Mouse (Mus musculus): Measurements from ENCODE around the gene Sec31b. TPM values are rescaled to one million over a fixed set of nuclear protein-coding genes. Genes with fewer than 3 reads are reported as not detected.

The Sec31b gene
- polyA plus RNA-seq, 1 experiment from 2014 or later, result 1.0 TPM

DNA sequence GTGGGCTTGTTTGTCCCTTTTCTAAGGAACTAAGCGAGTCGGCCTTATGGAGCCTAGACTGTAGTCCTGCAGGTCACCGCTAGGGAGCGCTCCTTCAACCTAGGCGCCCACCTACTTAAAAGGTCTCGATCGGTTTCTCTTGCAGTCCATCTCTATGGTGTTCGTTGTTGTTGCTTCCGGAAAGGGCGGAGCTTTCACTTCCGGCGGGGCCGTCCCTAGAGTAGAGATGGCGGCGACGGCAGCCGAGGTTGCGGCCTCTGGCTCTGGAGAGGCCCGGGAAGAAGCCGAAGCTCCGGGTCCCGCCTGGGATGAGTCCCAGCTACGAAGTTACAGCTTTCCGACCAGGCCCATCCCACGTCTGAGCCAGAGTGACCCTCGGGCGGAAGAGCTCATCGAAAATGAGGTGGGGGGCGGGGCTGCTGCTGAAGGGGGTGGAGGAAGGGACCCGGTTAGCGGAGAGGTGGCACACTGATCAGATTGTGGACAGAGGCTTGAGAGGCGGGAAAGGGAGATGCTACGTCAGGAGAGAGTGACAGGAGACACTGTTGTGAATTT, 17.1 kb upstream of the Sec31b start, which contains the start of gene Hif1an:
Hif1an (plus strand) TSS at position 199 of the 555 bp plus-strand sequence.
- DNase-seq (ENCODE audit: low spot score) (peak; percentile 99), ATAC-seq (replicated peaks; ENCODE audit: low FRiP score, low read depth) (peak; percentile 94)
- H3K27me3 ChIP-seq (ENCODE audit: insufficient read depth, low read length), result no peaks in the 10 kb centered on the region
- no peaks in the 10 kb centered on the region for H3K9me3 ChIP-seq (replicated peaks; ENCODE audit: low read length)
- peak within 1 kb of the TSS; percentile 79 for H3K4me3 ChIP-seq (replicated peaks; ENCODE audit: low read depth, low read length)
- peaks cover 31% of the 10 kb centered on the region; the same call in 1 of the 2 replicates for H3K36me3 ChIP-seq (ENCODE audit: insufficient read depth, low read length)
- peak within 1 kb of the TSS; percentile 74; the same call in 1 of the 2 replicates for H3K27ac ChIP-seq
- H3K4me1 ChIP-seq (replicated peaks; ENCODE audit: insufficient read depth, low read length), result peaks cover 10% of the 10 kb centered on the region; the same call in 1 of the 2 replicates
- H3K4me2 ChIP-seq (ENCODE audit: low read length), result peak within 1 kb of the TSS; percentile 77
- WGBS, result under 1% methylated on average over 33 of the region's 33 CpGs
- peak within 1 kb of the TSS; percentile 82 for H3K9ac ChIP-seq (ENCODE audit: low read depth, low read length)
- TF ChIP-seq CTCF (IDR thresholded peaks at IDR 0.05; ENCODE audit: low read depth), result peak; percentile 97

DNA sequence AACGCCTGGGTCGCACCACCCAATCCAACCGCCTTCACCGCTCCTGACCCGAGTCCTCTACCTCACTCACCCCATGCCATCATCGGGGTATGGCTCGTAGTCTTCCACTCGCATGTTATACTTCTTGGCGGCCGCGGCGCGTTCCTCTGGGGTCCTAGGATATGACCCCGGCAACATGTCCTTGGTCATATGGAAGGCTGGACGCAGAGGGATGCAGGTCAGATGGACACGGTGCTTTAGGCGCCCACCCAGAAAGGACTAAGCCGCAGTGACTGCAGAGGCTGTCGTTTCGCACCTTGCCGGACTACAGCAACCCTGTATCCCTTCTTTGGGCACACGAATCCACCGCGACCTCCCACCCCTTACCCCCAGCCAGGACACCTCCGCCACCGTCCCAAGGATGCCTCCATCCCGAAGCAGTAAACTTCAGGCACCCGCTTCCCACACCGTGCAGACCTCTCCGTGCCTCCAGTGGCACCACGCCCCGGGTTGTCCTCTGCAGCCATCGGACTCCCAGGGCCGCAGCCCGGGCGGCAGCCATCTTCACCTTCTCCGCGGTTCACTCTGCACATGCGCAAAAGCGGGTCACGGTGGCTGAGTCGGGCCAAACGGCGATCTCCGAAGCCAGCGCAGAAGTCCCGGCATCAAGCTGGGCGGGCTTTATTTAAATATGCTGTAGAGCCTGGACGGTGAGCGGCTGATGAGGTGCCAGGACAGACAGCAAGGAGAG, 9.4 kb upstream of the Sec31b start, which contains the start of gene Ndufb8:
Ndufb8 (minus strand) TSS at position 580 of the 730 bp plus-strand sequence.
- TF ChIP-seq CTCF (IDR thresholded peaks at IDR 0.05; ENCODE audit: low read depth), result no peak

DNA sequence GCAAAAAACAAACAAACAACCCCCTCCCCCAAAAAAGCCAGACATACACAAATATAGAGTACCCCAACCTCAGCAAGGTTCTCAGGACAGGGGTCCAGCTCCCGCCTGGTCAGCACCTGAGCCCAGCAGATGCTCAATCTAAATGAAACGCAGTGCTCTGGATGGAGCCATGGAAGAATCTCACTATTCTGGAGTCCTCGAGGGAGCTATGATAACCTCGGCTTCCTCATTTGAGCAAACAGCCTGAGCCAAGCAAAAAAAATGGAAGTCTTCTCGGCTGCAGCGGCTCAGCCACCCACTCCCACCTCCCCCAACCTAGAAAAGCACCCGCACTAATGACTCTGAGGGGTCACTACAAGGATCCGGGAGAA, 8.8 kb upstream of the Sec31b start:
- DNase-seq (ENCODE audit: low spot score), result no peak
- 4% methylated on average over 8 of the region's 8 CpGs for WGBS

More for the DNA sequence above, 9.4 kb upstream of the Sec31b start, which contains the start of gene Ndufb8:
- H3K9me3 ChIP-seq (replicated peaks; ENCODE audit: low read length), result no peaks in the 10 kb centered on the region
- H3K4me3 ChIP-seq (replicated peaks; ENCODE audit: low read depth, low read length), result peak within 1 kb of the TSS; percentile 71
- DNase-seq (ENCODE audit: low spot score) (peak; percentile 94), ATAC-seq (replicated peaks; ENCODE audit: low FRiP score, low read depth) (peak; percentile 81)
- H3K4me2 ChIP-seq (ENCODE audit: low read length), result peak within 1 kb of the TSS; percentile 84
- no peaks in the 10 kb centered on the region for H3K27me3 ChIP-seq (ENCODE audit: insufficient read depth, low read length)
- under 1% methylated on average over 50 of the region's 50 CpGs for WGBS
- H3K9ac ChIP-seq (ENCODE audit: low read depth, low read length), result peak within 1 kb of the TSS; percentile 84
- H3K36me3 ChIP-seq (ENCODE audit: insufficient read depth, low read length), result peaks cover 22% of the 10 kb centered on the region
- H3K27ac ChIP-seq, result peak within 1 kb of the TSS; percentile 52
- H3K4me1 ChIP-seq (replicated peaks; ENCODE audit: insufficient read depth, low read length), result no peaks in the 10 kb centered on the region; the same call in 1 of the 2 replicates

DNA sequence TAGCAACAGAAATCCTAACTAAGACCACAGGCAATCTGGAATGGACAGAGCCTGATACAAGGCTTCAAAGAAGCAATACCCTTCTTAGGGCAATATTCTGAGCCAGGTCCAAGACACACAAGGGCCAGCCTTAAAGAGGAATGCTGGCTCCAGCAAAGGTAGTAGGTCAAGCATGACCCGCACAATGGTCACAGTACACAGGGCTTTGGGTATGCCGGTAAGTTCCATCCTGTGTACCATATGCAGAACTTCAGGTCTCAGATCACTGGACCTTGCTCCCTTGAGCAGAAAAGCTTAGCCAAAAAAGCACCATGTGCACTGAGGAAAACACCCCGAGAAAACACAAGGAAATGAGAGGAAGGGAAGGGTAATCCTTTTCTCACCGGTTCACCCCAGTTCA, 7.6 kb upstream of the Sec31b start:
- WGBS, result 71% methylated on average over 4 of the region's 4 CpGs

More for the DNA sequence above, 8.8 kb upstream of the Sec31b start:
- H3K27me3 ChIP-seq (ENCODE audit: insufficient read depth, low read length), result no peaks in the 10 kb centered on the region
- peaks cover 28% of the 10 kb centered on the region for H3K36me3 ChIP-seq (ENCODE audit: insufficient read depth, low read length)
- peak overlapping the region; percentile 84 for H3K9ac ChIP-seq (ENCODE audit: low read depth, low read length)
- no peak for TF ChIP-seq CTCF (IDR thresholded peaks at IDR 0.05; ENCODE audit: low read depth)
- H3K4me2 ChIP-seq (ENCODE audit: low read length), result peak overlapping the region; percentile 84
- no peaks in the 10 kb centered on the region for H3K9me3 ChIP-seq (replicated peaks; ENCODE audit: low read length)
- peak overlapping the region; percentile 52 for H3K27ac ChIP-seq
- peak overlapping the region; percentile 71 for H3K4me3 ChIP-seq (replicated peaks; ENCODE audit: low read depth, low read length)
- no peaks in the 10 kb centered on the region; the same call in 1 of the 2 replicates for H3K4me1 ChIP-seq (replicated peaks; ENCODE audit: insufficient read depth, low read length)
- ATAC-seq (replicated peaks; ENCODE audit: low FRiP score, low read depth), result no peak

DNA sequence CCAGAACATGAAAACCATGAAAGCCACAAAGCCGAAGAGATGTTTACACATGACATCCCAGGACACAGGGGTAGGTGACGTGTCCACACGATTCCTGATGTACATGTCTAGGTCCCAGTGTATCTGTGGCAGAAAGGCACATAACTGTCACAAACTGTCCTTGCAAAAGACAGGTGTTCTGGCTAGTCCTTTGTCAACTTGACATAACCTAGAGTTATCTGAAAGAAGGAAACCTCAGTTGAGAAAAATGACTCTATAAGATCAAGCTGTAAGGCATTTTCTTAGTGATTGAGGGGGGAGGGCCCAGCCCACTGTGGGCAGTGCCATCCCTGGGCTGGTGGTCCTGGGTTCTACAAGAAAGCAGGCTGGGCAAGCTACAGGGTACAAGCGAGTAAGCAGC, 7.1 kb upstream of the Sec31b start, which contains the start of gene Gm20538:
Gm20538 (minus strand) TSS at position 101 of the 400 bp plus-strand sequence.
- WGBS, result 94% methylated on average over 4 of the region's 4 CpGs
- H3K4me2 ChIP-seq (ENCODE audit: low read length), result peak within 1 kb of the TSS; percentile 84

More for the DNA sequence above, 7.6 kb upstream of the Sec31b start:
- Histone ChIP-seq H3K9me3 (replicated peaks; ENCODE audit: low read length) (no peaks in the 10 kb centered on the region), H3K4me3 (replicated peaks; ENCODE audit: low read depth, low read length) (no peak overlapping the region), H3K27me3 (ENCODE audit: insufficient read depth, low read length) (no peaks in the 10 kb centered on the region), H3K36me3 (ENCODE audit: insufficient read depth, low read length) (peaks cover 34% of the 10 kb centered on the region), H3K27ac (no peak overlapping the region), H3K9ac (ENCODE audit: low read depth, low read length) (no peak overlapping the region), H3K4me1 (replicated peaks; ENCODE audit: insufficient read depth, low read length) (no peaks in the 10 kb centered on the region; the same call in 1 of the 2 replicates), H3K4me2 (ENCODE audit: low read length) (peak overlapping the region; percentile 84; the same call in 1 of the 2 replicates)
- TF ChIP-seq CTCF (IDR thresholded peaks at IDR 0.05; ENCODE audit: low read depth), result no peak
- ATAC-seq (replicated peaks; ENCODE audit: low FRiP score, low read depth) (0 out of 2 replicates have a peak, but pooled peaks have one; percentile 70), DNase-seq (ENCODE audit: low spot score) (peak; percentile 19)

DNA sequence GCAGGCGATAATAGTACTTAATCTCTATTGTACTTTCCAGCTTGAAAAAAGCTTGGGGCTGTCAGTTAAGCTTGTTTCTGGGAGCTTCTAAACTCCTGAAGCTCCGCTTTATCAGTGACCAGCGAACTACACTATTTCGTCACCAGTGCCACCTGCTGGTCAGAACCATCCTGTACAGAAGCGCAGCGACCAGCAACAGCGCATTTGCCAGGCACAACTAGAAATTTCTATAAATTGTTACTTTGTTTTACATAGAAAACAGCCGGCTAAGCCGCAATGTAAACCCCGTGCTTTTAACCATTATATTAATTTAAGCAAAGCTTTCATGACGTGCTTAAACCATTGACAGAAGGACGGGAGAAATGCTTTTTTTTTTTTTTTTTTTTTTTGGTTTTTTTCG, 889 bp downstream of the Sec31b start:
- no peak overlapping the region for H3K9ac ChIP-seq (ENCODE audit: low read depth, low read length)
- peak overlapping the region; percentile 54 for H3K4me3 ChIP-seq (replicated peaks; ENCODE audit: low read depth, low read length)
- 0 out of 2 replicates have a peak, but pooled peaks cover 4% of the 10 kb centered on the region for H3K4me1 ChIP-seq (replicated peaks; ENCODE audit: insufficient read depth, low read length)

More for the DNA sequence above, 7.1 kb upstream of the Sec31b start, which contains the start of gene Gm20538:
- no peak within 1 kb of the TSS for H3K4me3 ChIP-seq (replicated peaks; ENCODE audit: low read depth, low read length)
- ATAC-seq (replicated peaks; ENCODE audit: low FRiP score, low read depth) (no peak), DNase-seq (ENCODE audit: low spot score) (no peak)
- no peak within 1 kb of the TSS for H3K9ac ChIP-seq (ENCODE audit: low read depth, low read length)
- H3K9me3 ChIP-seq (replicated peaks; ENCODE audit: low read length), result no peaks in the 10 kb centered on the region
- no peak for TF ChIP-seq CTCF (IDR thresholded peaks at IDR 0.05; ENCODE audit: low read depth)
- peaks cover 35% of the 10 kb centered on the region for H3K36me3 ChIP-seq (ENCODE audit: insufficient read depth, low read length)
- H3K27ac ChIP-seq, result no peak within 1 kb of the TSS
- no peaks in the 10 kb centered on the region; the same call in 1 of the 2 replicates for H3K4me1 ChIP-seq (replicated peaks; ENCODE audit: insufficient read depth, low read length)
- no peaks in the 10 kb centered on the region for H3K27me3 ChIP-seq (ENCODE audit: insufficient read depth, low read length)

More for the DNA sequence above, 889 bp downstream of the Sec31b start:
- WGBS, result 3% methylated on average over 13 of the region's 13 CpGs
- H3K9me3 ChIP-seq (replicated peaks; ENCODE audit: low read length), result no peaks in the 10 kb centered on the region; the same call in 1 of the 2 replicates
- TF ChIP-seq CTCF (IDR thresholded peaks at IDR 0.05; ENCODE audit: low read depth), result peak; percentile 81
- no peaks in the 10 kb centered on the region for H3K27me3 ChIP-seq (ENCODE audit: insufficient read depth, low read length)
- DNase-seq (ENCODE audit: low spot score) (peak; percentile 94), ATAC-seq (replicated peaks; ENCODE audit: low FRiP score, low read depth) (no peak)
- peak overlapping the region; percentile 96 for H3K4me2 ChIP-seq (ENCODE audit: low read length)
- no peak overlapping the region for H3K27ac ChIP-seq
- H3K36me3 ChIP-seq (ENCODE audit: insufficient read depth, low read length), result peaks cover 10% of the 10 kb centered on the region
